Mouse (Mus musculus): ENCODE data around the gene Fam193a.

- TF ChIP-seq CTCF (IDR thresholded peaks at IDR 0.05; ENCODE audit: borderline replicate concordance, insufficient read depth, low read length) (no peak), POLR2A (IDR thresholded peaks at IDR 0.05; ENCODE audit: low read depth, low read length) (no peak)
These were observed 9.1 kb downstream of the Fam193a start for GRCm38 (mm10) chr5:34378787-34379186.

All from embryonic fibroblast, embryonic 13.5 days (primary cell).